Mouse (Mus musculus) gastrocnemius, adult 18-20 months (tissue): ENCODE data around the gene Cdk18. TPM values are rescaled to one million over a fixed set of nuclear protein-coding genes. Genes with fewer than 3 reads are reported as not detected.
A peak's percentile ranks its signal among the peaks of the same experiment; 100 is the strongest.
"Not testable (repeated sequence)": the region's sequence is repeated elsewhere in the genome, so short reads cannot be mapped to it uniquely, and the experiment has no call there.

Source experiments
- DNase-seq: peaks from one replicate; pipeline ENCODE4 v3.0.0; 2021; ENCODE audit warnings: low spot score
- long read RNA-seq, 2 experiments: library from polyadenylated mRNA; stranded (forward); transcript quantifications; one replicate each; pipeline ENCODE4 v2.0.0; 2021
- total RNA-seq, 2 experiments: library from RNA; stranded (reverse); gene quantifications; 2 replicates each; pipeline ENCODE4 v1.2.3; 2021

Cdk18 gene
- total RNA-seq: 1 to 10 TPM; 5.0 to 6.1 TPM
- long read RNA-seq, experiment 1, full-length matches to known transcripts: 3 of 8 reads
- long read RNA-seq, experiment 1, partial matches to known transcripts: 2 of 8 reads
- long read RNA-seq, experiment 1, other reads (novel, unspliced or antisense): 3 of 8 reads
- long read RNA-seq, experiment 2, full-length matches to known transcripts: 8 of 9 reads
- long read RNA-seq, experiment 2, partial matches to known transcripts: 0 of 9 reads
- long read RNA-seq, experiment 2, other reads (novel, unspliced or antisense): 1 of 9 reads

DNA sequence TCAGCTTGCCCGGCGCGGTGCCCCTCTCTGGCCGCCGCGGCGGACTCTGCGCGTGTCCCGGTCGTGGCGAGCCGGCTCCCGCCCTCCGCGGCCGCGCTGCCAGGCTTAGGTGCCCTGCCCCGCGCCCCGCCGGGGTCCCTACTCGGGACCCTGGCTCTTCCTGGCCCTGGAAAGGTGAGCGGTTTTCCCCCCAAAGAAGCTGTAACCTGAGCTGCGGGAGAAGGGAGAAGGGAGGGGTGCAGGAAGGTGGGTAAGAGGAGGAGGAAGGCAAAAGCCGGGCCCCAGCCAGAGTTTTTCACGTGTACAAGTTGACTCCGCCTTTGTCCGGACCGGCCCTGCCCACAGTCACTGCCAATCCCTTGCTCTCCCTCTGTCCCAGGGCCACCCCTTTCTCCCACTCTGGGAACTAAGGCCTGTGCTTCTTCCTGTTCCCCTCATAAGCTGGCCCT lies at the start of gene Cdk18:
TSS of gene Cdk18 (minus strand) at position 269 of the 449 bp plus-strand sequence.
- DNase-seq: peak; percentile 71

DNA sequence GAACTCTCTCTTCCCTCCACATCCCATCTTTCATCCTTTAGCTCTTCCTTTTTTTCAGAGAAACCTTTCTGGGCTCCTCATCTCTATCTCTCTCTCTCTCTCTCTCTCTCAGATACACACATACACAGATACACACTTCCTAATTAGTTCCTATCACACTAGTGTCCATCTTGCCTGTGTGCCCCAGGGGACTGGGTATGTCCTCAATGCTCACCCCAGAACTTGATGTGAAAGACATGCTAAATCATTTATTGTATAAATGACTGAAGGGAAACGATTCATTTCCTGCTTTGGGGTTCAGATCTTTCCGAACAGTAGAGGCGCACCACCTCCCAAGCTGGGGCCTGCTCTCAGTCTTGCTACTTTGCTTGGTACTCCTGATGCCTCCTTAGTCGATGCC lies 49.7 kb upstream of the Cdk18 start:
- DNase-seq: no peak

DNA sequence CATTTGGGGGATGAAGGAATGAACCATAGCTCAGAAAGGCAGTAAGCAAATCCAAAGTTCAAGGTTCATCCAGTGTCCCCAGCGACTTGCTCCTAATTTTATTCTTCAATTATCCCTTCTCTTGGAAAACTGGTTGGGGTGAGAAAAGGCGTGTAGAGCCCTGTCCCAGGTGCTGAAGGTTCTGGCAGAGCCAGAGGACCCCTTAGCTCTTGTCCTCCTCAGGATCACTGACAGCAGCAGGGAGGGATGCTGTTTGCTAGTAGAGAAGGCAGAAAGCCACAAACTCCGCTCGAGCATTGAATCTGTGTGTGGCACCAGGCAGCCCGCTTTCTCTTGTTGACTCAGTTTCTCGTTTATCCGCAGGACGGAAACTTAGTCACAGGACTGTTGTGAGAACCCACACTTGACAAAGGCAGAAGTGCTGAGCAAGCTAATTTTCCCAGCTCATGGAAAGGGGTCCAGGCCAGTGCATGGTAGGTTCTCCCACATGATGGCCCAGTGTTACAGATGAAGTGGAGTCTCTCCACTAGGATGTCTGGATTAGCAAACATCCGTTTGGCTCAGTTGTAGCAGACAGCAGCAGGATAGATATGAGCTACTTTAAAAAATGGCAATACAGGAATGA lies 49.1 kb upstream of the Cdk18 start:
- DNase-seq: no peak

DNA sequence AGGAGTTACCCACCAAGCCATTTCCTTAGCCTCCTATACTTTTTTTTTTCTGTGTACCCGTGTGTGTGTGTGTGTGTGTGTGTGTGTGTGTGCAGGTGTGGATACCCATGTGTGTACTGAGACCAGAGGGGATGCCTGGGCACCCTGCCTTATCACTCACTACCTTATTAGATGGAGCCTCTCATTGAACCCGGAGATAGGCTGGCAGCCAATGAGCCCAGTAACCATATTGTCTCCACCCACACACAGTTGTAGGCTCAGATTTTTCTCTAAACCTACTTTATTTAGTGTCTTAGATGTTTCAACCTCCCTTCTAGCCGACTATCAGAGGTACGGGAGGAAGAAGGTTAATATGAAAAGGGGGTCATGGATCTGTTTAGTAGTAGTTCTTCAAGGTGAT lies 46.8 kb upstream of the Cdk18 start:
- DNase-seq: no peak

DNA sequence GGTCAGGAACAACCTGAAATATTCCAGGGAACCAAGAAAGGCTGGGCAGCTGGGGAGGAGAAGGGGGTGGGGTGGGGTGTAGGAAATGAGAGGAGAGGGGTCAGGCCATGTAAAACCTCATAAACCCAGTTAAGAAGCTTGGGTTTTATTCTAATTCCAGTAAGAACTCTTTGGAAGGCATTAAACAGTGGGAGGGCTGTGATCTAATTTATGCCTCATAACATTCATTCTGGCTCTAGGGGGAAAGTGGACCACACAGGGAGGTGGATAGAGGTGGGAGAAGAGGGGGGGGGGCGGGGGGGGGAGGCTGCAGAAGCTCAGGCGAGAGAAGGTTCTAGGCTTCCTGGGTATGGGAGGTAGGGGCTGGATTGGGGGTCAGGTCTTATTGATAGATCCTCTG lies 32.1 kb upstream of the Cdk18 start:
- DNase-seq: no peak

DNA sequence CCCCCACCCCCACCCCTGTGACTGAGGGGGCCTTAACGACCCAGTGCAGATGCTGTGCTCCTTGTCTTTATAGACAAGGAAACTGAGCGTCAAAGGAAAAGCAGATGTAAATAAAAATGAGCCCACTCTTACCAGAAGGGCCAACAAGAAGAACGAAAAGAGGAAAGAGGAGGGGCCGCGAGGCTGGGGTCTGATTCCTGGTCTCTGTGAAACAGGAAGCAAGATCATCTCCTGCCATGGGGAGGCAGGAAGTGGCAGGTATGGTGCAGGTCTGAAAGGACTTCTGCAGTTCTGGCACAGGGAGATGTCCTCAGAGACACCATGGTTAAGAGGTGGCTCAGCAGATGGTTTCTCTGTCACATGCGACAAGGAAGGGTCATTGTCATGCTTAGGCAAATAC lies 31.2 kb upstream of the Cdk18 start:
- DNase-seq: no peak

DNA sequence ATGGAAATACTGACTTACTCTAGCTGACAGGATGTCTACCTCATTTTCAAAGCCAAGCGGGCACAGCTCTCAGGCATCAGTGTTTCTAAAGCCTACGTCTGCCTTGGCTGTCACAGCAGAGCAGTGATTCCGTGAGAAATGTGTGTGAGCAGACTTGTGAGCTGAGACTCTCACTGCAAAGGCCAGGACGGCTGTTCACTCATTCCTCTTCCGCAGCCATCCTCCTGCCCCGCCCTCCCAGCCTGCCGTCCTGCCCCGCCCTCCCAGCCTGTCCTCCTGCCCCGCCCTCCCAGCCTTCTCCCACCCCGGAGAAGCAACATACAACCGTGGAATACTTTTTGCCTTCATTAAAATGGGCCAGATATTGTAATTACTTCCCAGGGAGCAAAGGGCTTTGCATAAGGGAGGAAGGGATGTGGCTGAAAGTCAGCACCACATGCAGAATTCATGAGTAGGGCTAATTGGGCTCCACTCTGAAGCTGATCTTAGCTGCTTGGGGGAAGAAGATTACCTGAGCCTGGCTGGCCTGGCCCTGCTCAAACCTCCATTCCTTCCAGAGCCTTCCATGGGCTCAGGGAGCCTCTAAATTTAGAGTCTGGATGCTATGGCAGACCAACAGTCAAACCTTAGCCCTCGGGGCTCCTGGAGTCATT lies 28.8 kb upstream of the Cdk18 start:
- DNase-seq: no peak

DNA sequence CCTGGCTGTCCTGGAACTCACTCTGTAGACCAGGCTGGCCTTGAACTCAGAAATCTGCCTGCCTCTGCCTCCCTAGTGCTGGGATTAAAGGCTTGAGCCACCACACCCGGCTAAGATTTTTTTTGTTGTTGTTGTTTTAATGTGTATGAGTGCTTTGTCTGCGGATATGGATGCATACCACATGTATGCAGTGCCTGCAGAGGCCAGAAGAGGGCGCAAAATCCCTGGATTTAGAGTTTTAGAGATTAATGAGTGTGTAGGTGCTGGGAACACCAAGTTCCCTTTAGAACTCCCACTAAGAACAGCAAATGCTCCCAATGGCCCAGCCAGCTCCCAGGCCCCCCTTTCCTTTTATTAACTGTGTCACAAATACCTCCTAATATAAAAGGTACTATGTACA lies 26.4 kb upstream of the Cdk18 start:
- DNase-seq: no peak

DNA sequence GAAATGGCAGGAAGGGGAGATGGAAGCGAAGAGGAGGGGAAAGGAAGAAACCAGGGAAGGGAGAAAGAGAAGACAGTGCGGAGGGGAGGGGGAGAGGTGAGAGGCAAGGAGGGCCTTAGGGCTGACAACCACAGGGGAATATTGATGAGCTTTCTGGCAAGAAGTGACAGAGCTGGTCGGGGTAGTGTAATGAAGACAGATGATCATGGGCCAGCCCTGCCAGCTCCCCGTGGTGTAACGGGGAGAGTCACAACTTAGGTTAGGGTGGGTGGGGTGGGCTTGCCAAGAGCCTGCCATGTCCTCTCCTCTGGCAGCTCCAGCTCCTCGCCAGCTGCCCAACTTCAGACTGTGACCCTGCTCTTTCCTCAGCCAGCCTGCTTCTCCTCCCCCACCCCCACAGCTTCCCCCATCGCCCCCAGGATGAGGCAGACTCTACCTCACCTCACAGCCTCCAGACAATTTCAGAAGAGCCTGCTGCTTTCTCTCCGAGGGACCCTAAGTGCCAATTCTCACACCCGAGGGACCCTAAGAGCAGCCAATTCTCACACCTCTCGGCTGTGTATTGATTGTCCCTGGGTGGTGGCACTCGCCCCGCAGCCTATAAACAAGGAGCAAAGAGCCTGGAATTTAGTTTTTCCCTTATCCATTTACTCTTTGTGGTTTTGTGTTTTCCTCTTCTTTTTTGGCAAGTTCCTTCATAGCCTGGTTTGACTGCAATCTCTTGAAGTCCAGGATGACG lies 25.5 kb upstream of the Cdk18 start:
- DNase-seq: no peak

DNA sequence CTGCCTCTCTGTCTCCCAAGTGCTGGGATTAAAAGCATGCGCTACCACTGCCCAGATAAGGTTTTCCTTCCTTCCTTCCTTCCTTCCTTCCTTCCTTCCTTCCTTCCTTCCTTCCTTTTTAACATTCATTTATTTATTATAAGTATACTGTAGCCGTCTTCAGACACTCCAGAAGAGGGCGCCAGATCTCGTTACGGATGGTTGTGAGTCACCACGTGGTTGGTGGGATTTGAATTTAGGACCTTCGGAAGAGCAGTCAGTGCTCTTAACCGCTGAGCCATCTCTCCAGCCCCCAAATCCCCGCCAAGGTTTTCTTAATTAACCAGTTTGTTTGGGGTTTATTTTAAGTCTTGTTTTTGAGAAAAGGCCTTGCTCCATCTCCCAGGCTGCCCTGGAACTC lies 23.1 kb upstream of the Cdk18 start:
- DNase-seq: not testable (repeated sequence)

DNA sequence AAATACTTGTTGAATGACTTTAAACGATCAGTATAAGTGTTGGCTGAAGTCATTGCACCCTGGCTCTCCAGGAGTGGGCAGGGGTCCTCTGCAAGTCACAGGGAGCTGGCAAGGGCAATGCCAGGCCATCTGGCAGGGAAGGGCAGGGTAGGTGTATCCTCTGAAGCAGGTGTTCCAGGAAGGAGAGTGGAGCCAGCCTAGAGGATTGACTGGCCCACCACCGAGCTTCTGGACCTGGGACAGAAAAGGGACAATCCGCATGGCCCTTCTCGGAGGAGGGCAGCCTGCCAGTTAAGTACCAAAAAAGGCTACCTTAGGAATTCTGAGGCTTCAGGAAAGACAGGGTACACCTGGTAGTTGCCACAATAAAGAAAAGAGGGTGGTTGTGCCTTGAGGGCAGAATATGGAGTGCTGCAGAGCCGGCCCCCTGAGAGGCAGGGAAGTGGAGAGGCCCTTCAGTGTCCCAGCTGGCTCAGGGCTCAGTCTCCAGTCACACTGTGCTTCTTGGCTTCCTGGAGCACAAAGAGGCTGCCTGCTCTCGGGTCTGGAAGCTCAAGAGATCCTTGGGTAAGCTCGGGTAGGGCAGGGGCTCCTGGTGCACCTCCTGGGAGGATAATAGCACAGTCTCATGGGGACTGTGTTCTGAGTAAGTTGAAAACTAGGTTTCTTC lies 21.9 kb upstream of the Cdk18 start:
- DNase-seq: no peak

DNA sequence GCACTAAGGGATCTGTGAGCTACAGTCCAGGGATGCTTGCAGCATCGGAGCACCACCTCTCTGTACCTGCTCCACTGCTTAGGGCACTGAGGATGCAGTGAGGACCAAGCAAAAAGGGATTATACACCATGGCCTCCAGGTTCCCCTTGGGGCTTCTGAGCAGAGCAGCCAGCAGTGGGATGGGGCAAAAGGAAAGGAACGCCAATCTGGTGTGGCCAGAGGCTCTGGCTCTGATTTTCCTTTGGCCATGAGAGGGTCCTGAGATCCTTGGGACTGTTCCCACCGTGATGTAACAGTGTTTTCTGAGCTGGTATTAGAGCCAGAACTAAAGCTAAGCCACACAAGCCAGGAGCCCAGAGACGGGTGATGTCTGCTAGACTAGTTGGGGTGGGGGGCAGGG lies 20.2 kb upstream of the Cdk18 start:
- DNase-seq: no peak

DNA sequence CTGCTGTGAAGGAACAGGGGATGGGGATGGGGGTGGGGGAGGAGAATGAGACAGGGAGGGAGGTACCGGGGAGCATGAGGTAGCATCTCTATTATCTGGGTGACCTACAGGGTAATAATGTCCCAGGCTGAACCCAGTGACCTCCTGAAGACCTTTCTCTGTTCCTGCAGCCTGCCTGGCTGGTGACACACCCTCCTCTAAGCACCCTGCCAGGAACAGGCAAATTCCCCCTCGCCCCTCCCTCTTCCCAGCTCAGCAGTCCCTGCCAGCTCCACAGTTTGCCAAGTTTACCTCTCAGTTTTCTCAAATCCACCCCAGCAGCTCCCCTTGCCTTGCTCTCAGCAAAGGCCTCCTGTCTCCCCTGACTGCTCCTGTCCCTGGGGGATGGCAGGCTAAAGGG lies 19.3 kb upstream of the Cdk18 start:
- peak; percentile 60 for DNase-seq

DNA sequence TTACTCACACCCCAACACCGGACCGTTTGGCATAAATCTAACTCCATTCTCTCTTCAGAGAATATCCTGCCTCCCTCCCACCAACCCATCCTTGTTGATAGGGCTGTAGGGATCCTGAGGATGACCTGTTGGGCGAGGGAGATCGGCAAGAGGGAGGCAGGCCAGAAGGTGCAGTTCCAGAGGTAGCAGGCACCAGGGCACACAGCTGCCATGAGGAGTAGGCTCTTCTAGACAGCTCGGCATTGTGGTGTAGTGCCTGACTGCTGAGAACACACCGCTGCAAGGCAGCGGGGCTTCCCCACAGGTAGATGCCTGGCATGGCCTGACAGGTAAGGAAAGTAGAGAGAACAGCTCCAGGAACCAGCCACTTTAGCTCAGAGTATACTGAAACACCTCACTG lies 18.3 kb upstream of the Cdk18 start:
- DNase-seq: no peak

DNA sequence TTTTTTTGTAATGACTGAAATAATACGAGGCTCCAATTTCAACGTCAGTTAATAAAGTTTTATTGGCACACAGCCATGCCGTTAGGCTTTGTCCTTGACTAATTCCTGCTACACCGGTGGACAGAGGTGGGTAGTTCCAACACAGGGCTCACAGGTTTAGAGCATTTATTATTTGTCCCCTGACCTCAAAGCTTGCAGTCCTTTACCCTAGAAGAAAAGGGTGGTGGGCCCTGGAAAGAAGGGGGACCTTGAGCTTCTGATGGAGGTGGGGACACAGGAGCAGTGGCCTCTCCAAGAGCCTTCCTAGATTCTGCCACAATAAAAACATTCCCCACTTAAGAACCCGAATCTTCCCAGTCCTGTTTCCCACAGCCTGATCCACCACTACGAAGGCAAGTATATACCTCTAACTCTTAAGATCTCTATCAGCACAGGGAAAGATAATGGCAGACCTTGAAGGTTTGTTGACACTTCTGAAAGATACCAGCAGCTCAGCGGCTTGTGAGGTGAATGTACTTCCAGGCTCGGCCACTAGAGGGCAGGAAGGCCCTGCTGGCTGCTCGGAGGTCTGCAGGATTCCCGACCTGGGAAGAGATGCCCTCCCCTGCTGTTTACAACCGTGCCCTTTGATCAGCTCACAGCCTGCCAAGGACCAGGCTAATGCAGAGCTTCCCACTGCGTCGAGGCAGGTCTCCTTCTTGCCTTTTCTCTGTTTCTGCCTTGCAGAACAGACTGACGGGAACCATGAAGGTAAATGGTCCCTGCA lies 17.7 kb upstream of the Cdk18 start:
- DNase-seq: peak; percentile 87

DNA sequence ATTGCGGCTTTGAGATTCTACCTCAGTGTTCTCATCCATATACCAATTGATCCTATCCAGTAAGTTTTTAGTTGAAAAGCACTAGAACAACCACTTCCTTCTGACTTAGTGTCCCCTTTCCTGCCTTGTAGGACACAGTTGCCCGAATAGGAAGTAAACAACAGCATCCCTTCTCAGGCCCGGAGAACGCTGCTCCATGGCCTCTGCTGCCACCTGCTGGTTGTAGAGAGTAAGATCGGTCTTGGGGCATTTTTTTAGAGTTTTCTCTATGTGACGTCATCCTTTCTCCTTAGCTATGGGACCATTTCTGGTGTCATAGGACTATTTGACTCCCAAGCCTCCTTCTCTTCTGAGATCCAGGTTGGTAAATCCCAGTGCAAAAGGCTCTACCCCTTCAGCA lies 16.3 kb upstream of the Cdk18 start:
- DNase-seq: peak; percentile 82

DNA sequence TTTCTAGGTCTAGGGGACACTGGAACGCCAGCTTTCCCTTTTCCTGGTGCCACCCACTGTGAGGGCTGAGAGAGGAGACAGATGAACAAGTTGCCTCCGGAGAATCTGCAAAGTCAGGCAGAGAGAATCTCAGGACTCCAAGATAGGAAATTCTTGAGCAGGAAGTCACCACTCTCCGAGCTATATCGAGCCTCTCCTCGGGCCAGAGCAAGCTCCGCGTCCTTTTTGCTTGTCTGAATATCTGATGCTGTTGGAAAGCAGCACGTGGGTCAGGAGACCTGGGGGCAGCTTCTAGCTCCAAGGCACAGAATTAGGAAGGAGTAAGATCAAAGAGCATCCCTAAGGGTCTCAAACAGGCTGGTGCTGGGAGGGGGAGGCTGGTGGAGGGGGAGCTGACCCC lies 14.2 kb upstream of the Cdk18 start:
- DNase-seq: no peak

DNA sequence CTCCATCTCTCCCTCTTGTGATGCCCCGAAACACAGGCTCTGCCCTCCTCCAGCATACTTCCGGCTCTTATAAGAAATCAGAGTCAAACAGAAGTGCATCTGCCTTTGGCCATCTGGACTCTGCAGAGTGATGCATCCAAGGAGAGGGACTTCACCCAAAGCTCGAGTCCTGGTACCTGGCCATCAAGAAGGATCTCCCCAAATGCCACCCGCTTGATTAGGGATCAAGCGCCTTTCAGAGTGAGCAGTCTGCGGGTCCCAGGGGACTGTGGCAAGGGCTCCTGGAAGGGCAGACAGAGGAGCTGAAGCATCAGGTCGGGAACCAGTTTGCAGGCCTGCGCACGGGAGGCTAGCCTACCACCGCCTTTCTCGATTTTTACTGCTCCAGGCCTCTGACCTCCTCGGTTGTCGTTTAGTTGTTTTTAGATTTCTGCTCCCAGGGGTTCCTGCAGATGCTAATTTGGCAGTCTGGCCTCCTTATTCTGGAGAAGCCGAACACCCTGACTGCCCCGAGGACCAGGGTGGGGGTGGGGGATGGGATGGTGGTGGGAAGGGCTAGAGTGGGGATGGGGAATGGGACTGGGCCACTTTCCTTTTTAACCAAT lies 13.7 kb upstream of the Cdk18 start:
- no peak for DNase-seq

DNA sequence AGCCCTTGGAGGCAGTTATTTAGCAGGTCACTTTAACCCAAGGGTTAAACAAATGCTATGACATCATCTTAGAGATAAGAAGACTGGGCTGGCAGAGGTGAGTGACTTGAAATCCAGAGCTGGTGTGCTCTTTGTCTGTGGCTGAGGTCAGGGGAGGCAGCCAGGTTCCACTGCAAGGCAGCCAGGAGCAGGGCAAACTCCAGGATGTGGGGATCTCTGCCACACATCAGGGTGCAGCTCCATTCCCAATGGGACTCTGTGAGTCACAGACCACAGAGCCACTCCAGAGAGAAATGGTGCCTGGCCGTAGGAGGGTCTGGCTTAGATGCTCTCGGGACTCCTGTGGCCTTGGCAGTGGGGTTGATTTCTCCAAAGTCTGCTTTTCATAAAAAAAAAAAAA lies 12.4 kb upstream of the Cdk18 start:
- no peak for DNase-seq

DNA sequence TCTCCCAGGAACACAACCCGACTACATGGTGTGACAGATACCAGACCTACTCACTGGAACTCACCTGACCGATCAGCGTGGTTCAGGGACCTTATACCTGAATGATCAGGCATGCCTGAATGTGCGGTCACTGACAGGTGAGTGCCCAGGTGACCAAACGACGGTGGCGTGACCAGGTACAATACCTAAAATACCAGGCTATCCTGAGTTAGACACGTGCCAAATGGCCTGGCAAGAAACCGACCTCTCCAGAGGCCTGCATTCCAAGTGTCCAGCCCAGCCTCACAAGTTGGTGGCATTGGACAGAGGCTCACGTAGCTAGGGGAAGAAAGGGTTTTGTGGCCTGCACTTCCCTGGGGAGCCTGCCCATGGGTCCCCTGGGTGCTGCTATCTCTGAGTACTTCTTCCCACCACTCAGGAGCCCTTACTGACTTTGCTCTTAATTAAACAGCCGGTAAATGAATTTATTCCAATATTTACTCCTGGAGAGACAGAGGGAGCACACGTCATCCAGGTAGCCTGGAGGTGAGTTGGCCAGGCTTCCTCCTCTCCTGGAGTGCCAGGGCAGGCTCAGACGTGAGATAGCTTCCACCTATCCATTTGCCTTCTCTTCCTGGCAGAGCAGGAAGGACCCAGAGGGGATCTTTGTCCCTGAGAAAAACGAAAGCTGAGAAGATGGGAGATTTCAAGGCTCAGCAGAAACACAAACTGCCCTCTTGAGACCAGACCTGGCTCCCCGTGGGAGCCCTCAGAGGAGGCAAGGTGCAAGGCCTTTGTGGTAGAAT lies 11.5 kb upstream of the Cdk18 start:
- DNase-seq: no peak
